Mouse (Mus musculus) c-Kit-negative CD71-positive TER-119-positive erythroid progenitor cells, embryonic 14.5 days (primary cell): ENCODE measurements around the gene Klhl30.

Experiments
- DNase-seq: peaks from one replicate; pipeline ENCODE4 v3.0.0-alpha.2; 2013; ENCODE audit warnings: low read depth, low spot score

The Klhl30 gene

GRCm38 (mm10) chr1:91364822-91365644 lies 14.2 kb downstream of the Klhl30 start:
- DNase-seq = no peak

- no peak for DNase-seq
Observed at GRCm38 (mm10) chr1:91365816-91366214, 15.0 kb downstream of the Klhl30 start.

DNA sequence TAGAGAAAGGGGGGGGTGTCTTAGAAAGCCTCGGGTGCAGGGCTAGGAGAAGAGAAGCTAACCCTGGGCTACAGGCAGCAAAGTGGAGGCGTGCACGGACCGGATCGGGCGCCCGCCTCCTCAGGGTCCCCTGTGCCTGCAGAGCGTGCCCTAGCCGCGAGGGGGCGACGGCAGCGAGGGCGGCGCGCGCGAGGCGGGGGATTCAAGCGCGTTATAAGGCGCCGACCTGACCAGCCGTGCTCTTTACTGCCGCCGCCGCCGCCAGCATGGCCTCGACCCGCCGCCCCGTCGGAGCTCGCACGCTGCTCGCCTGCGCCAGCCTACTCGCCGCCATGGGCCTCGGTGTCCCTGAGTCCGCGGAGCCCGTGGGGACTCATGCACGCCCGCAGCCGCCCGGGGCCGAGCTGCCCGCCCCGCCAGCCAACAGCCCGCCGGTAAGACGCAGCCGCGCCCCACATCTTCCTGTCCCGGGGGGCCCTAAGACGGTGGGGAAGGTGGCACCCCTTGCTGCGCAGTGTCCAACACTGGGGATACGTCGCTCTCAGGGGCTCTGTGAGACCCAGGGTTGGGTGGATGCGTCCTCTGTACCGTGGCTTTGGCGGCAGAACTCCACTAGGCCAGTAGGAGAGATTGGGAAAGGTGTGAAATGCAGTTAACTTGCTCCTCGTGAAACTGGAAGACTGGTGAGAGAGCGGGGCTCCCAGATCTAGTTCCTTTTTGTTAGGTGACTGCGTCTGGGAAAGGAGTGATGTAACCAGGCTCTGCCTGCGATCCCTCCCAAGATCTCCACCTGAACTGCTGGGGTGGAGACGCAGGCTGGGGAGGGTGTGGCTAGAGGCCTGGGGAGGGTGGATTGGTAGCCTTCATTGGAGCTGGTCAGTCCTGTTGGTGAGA lies 15.6 kb downstream of the Klhl30 start, which contains the start of gene Erfe:
Gene Erfe (plus strand): TSS at position 216 of the 894 bp plus-strand sequence.
- peak; percentile 71 for DNase-seq

GRCm38 (mm10) chr1:91367295-91367694 lies 16.5 kb downstream of the Klhl30 start:
- DNase-seq = no peak

GRCm38 (mm10) chr1:91369408-91369807 lies 18.6 kb downstream of the Klhl30 start:
- DNase-seq = no peak

GRCm38 (mm10) chr1:91370055-91370454 lies 19.2 kb downstream of the Klhl30 start:
- no peak for DNase-seq

DNA sequence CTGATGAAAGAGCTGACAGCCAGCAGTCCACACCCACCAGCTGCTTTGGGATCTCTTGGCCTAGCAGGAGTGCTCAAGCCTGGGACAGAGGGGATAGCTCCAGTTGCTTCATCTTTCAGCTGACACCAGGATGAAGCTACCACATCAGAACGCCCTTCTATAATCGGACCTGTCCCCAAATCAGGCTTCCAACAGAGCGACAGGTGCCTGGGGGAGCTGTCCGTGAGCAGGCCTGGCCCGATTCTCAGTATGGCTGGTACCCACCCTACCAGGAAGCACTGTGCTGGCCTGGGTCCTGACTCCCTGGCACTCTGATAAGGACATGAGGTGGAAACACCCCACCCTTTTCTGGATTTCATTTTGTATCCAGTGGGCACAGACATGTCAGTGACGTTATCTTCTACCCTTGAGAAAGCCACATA lies 22.6 kb downstream of the Klhl30 start:
- peak; percentile 68 for DNase-seq

DNA sequence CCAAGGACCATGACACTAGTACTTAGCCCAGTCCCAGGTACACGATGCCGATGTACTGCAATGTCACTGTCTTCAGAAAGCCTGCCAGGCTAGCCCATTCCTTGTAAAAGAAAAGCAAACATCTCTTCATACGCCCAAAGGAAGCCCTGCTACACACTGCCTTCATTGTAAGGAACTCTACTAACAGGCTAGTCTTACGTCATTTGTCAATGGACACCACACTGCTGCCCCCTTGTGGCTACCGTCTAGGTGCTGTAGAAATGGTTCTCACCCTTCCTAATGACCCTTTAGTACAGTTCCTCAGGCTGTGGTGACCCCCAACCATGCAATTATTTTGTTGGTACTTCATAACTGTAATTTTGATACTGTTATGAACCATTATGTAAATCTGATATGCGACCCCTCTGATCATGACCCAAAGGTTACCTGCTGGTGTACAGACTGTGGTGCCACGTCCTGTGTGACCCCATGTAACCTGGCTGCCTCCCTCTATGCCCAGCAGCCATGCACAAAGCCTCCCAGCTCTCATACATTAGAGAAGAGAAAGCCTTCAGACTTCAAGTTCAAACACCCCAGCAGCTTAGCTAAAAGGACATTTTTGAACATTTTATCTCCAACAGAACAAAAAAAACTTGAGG lies 29.8 kb downstream of the Klhl30 start:
- DNase-seq = peak; percentile 69

DNA sequence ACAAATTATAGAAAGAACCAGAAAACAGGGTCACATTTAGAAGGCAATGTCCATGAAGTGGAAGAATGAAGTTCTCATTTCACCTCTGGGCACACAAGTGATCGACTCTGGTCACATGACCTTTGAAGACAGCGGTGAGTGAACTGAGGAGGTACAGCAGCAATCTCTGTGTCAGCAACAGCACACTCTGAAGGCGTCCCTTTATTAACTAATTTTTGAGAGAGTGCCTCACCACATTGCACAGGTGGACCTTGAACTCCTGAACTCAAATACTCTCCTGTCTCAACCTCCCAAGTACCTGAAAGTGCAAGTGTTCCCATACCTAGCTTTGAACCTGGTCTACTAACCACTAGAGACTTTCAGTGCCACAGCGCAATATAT lies 30.3 kb downstream of the Klhl30 start:
- no peak for DNase-seq

DNA sequence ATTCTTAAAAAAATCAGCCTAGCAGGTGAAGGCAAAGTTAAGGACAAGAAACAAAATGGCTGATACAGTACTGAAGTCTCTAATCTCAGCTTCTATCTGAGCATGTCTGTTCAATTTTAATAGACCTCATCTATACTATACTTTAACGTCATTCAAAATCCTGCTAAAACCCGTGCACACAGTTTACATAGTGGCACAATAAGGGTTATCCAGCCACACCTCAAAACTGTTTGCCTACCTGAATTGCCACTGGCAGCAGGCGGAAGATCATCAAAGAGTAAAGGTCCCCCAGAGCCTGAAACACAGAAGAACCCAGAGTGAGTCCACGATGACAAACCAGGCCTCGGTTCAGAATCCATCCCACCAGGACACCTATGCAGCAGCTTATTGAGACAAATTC lies 39.6 kb downstream of the Klhl30 start:
- no peak for DNase-seq

GRCm38 (mm10) chr1:91397927-91398259 lies 47.1 kb downstream of the Klhl30 start:
- DNase-seq = peak; percentile 33

DNA sequence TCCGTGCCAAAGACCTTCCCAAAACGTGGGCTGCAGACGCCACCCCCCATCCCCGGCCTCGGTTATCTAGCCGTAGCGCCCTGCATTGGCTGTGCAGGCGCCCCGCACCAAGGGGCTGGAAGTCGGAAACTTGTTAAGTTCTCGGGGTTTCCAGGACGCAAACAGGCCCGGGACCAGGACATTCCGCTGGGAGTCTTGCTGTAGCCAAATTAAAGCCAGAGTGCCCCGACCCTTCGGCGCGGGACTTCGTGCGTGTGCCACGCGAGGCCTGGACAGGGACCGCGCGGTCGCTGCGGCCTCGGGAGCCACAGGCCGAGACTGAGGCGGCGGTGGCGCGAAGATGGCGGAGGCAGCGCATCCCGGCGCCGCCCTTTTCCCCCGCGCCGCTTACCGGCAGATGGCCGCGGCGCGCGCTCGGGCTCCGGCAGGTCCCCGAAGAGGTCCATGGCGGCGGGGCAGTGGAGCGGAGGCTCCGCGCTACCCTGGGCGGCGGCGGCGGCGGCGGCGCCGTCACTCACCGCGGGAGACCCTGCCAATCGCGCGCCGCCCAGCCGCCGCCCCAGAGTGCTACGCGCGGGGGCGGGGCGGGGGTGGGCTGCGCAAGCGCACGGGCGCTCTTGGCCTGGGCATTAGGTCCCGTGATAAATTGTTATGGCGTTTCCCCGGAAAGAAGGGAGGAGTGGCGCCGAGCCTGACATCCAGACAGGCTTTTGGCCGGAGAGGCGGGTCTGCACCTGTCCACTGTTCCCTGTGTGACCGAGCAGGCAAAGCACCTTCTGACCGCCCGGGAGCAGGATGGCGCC lies 47.6 kb downstream of the Klhl30 start, which contains the start of gene Ilkap:
Gene Ilkap (minus strand): TSS at position 556 of the 803 bp plus-strand sequence.
- peak; percentile 83 for DNase-seq

DNA sequence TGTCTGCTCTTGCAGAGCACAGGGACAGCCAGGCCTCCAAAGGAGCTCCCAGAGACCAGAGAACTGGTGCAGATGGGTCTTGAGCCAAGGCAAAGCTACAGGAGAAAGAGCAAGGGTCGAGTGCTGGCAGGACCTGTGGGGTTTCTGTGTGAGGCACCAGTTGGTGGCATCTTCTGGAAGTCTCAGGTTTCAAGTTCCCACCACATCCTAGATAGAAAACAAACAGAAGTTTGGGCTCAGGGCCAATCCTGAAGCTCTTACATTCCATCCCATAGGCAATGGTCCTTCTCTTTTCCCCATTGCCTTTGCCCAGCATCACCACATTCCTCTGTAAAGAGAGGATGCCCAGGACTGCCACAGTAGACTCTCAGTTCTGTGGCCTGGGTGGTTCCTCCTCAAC lies 54.2 kb downstream of the Klhl30 start:
- DNase-seq = no peak

DNA sequence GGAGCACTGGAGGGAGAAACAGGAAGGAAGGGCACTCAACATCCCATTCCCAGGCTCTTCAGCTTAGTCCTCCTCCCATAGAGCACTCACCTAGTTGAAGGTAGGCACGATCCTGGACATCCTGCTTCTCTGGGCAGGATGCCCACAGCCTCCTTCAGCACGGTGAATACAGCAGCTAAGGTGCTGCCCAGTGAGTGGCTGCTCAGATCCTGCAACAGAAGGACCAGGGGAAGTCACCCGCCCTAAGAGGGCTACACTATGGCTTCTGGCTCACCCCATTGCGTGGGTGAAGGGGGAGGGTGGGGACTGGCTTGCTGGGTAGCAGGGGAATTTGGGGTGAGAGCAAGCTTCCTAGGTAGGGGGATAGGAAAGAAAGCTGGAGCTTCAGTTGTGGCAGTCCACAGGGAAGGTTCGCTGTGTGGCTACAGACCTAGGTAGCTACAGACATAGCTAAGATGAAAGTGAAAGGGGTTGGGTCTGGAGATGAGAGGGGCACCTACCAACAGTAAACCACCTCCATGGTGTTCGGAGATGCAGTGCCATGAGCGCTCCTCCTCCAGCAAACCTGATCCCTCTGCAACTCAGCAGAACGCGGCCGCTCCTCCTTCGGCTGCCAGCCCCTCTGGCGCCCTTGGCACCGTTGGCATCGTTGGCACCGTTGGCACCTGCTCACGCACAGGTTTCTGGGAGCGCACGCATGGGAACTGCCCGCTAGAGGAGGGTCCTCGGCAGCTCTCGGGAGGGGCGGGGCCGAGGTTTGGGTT lies 54.8 kb downstream of the Klhl30 start:
- no peak for DNase-seq

DNA sequence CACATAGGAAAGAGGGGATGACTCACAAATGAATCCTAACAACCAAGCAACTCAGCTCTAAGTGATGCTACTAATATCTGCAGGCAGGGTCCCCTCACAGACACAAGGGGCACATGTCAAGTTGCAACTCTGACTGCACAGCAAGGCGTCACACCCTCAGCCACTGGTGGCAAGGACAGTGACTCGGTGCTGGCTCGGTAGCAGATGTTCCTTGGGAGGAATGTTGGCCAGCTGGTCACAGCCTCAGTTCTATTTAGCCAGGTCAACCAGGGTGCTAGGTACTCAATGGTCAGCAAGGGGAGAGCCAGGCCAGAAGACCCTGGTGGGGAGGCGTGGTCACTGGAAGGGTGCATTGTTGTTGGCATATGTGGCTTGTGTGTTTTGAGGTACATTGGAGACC lies 57.0 kb downstream of the Klhl30 start:
- no peak for DNase-seq

GRCm38 (mm10) chr1:91411631-91412285 lies 60.9 kb downstream of the Klhl30 start:
- no peak for DNase-seq
